20 mouse cellular contexts compared by ENCODE assay signal in the genomic region with DNA sequence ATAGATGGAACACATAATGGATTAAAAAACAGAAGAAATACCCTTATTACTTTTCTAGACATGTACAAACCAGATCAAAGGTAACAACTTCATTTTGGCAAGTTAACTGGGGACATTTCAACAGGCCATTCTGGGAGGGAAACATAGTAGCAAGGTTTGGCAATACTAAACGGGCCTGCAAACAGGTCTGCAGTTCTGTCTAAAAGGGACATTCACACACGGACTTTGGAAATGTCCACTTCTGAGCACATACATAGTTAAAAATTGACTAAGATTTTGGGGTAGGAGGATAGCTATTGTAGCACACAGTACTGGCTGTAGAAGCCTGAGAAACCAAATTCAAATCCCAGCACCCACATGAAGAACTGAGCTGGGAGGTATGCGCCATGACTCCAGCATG. TPM values are rescaled to one million over a fixed set of nuclear protein-coding genes. Genes with fewer than 3 reads are reported as not detected.
DNase-seq lines count a peak whose midpoint lies in the region; ATAC-seq and TF ChIP-seq lines count a peak whose summit lies in the region.
"Had no signal": no experiment of that assay in that cellular context is flagged by ENCODE, and none has a peak within 500 bp of the region (broad histone marks: within the 10 kb centered on the region; RNA-seq: fewer than 3 reads in every experiment).

No protein-coding gene starts in this region.

- H3K4me3 ChIP-seq in kidney, adult 2 months (ENCODE audit: insufficient read depth, low read depth, low read length) = no peak overlapping the region
- no peak overlapping the region for H3K4me3 ChIP-seq in liver, embryonic 12.5 days
- H3K4me3 ChIP-seq in liver, embryonic 11.5 days (ENCODE audit: low read depth, low read length) = no peak overlapping the region
- no peak overlapping the region for H3K4me3 ChIP-seq in liver, postnatal 0 days (ENCODE audit: low read depth, low read length)
- H3K4me3 ChIP-seq in kidney, embryonic 14.5 days (ENCODE audit: low read length) = no peak overlapping the region
- H3K4me3 ChIP-seq: embryonic facial prominence, embryonic 13.5 days; forebrain, embryonic 12.5 days; heart, embryonic 13.5 days; hindbrain, embryonic 15.5 days had no signal

- no peak overlapping the region for H3K27ac ChIP-seq in kidney, adult 2 months (ENCODE audit: insufficient read depth, low read depth, low read length)
- H3K27ac ChIP-seq in liver, embryonic 12.5 days = 0 out of 2 replicates have a peak overlapping the region, but pooled peaks have one; percentile 45
- no peak overlapping the region for H3K27ac ChIP-seq in liver, embryonic 11.5 days (ENCODE audit: low read depth, low read length)
- H3K27ac ChIP-seq in liver, postnatal 0 days (ENCODE audit: low read depth) = peak overlapping the region; percentile 70
- H3K27ac ChIP-seq in kidney, embryonic 14.5 days (ENCODE audit: low read depth, low read length) = no peak overlapping the region
- H3K27ac ChIP-seq: embryonic facial prominence, embryonic 13.5 days; forebrain, embryonic 12.5 days; heart, embryonic 13.5 days; hindbrain, embryonic 15.5 days had no signal

- no peak overlapping the region for H3K4me2 ChIP-seq in liver, embryonic 12.5 days
- H3K4me2 ChIP-seq in liver, embryonic 11.5 days = no peak overlapping the region
- peak overlapping the region; percentile 35; the same call in 1 of the 2 replicates for H3K4me2 ChIP-seq in liver, postnatal 0 days (ENCODE audit: low read depth, low read length)
- H3K4me2 ChIP-seq in kidney, embryonic 14.5 days (replicated peaks; ENCODE audit: low read depth, low read length) = no peak overlapping the region
- H3K4me2 ChIP-seq: embryonic facial prominence, embryonic 13.5 days; forebrain, embryonic 12.5 days; heart, embryonic 13.5 days; hindbrain, embryonic 15.5 days had no signal

- ATAC-seq in liver, embryonic 12.5 days = peak; percentile 49; the same call in 1 of the 2 replicates
- ATAC-seq in liver, embryonic 11.5 days (replicated peaks; ENCODE audit: low FRiP score) = no peak; the same call in 1 of the 2 replicates
- ATAC-seq in liver, postnatal 0 days = peak; percentile 95
- no peak for ATAC-seq in kidney, embryonic 14.5 days (ENCODE audit: low FRiP score, low TSS enrichment)
- ATAC-seq: CD4-positive, CD25-positive, alpha-beta regulatory T cell, adult 4 months had no signal

- H3K9ac ChIP-seq in liver, embryonic 12.5 days = no peak overlapping the region
- no peak overlapping the region for H3K9ac ChIP-seq in liver, embryonic 11.5 days (ENCODE audit: low read depth, low read length)
- H3K9ac ChIP-seq in liver, postnatal 0 days (replicated peaks) = no peak overlapping the region; the same call in 1 of the 2 replicates
- no peak overlapping the region for H3K9ac ChIP-seq in kidney, embryonic 14.5 days (ENCODE audit: low read depth, low read length)
- H3K9ac ChIP-seq: embryonic facial prominence, embryonic 13.5 days; forebrain, embryonic 12.5 days; forebrain, postnatal 0 days; heart, embryonic 13.5 days; hindbrain, embryonic 15.5 days had no signal

- H3K36me3 ChIP-seq in kidney, adult 2 months (ENCODE audit: control insufficient read depth, insufficient read depth, low read length) = peaks cover 2% of the 10 kb centered on the region; the same call in 1 of the 2 replicates
- peaks cover 40% of the 10 kb centered on the region for H3K36me3 ChIP-seq in liver, embryonic 12.5 days
- no peaks in the 10 kb centered on the region; the same call in 1 of the 2 replicates for H3K36me3 ChIP-seq in liver, embryonic 11.5 days (ENCODE audit: control insufficient read depth, insufficient read depth, low read length)
- peaks cover 33% of the 10 kb centered on the region for H3K36me3 ChIP-seq in liver, postnatal 0 days (replicated peaks; ENCODE audit: insufficient read depth, low read length)
- peaks cover 3% of the 10 kb centered on the region; the same call in 1 of the 2 replicates for H3K36me3 ChIP-seq in kidney, embryonic 14.5 days (ENCODE audit: control insufficient read depth, insufficient read depth, low read length)
- H3K36me3 ChIP-seq: forebrain, embryonic 12.5 days; hindbrain, embryonic 15.5 days had no signal

- 69% methylated on average over 3 of the region's 3 CpGs for WGBS in kidney, adult 2 months
- 77% methylated on average over 3 of the region's 3 CpGs for WGBS in liver, embryonic 12.5 days (ENCODE audit: insufficient replicate concordance)
- 80% methylated on average over 3 of the region's 3 CpGs for WGBS in liver, embryonic 11.5 days
- WGBS in liver, postnatal 0 days (ENCODE audit: insufficient replicate concordance) = 66% methylated on average over 3 of the region's 3 CpGs
- WGBS in kidney, embryonic 14.5 days = 89% methylated on average over 3 of the region's 3 CpGs

- H3K4me1 ChIP-seq in kidney, adult 2 months (ENCODE audit: control insufficient read depth, insufficient read depth, low read length) = peaks cover 4% of the 10 kb centered on the region; the same call in 1 of the 2 replicates
- peaks cover 20% of the 10 kb centered on the region for H3K4me1 ChIP-seq in liver, embryonic 12.5 days
- peaks cover 9% of the 10 kb centered on the region; the same call in 1 of the 2 replicates for H3K4me1 ChIP-seq in liver, embryonic 11.5 days (replicated peaks; ENCODE audit: control insufficient read depth, insufficient read depth, low read length)
- peaks cover 12% of the 10 kb centered on the region; the same call in 1 of the 2 replicates for H3K4me1 ChIP-seq in liver, postnatal 0 days (ENCODE audit: insufficient read depth)
- H3K4me1 ChIP-seq in kidney, embryonic 14.5 days (ENCODE audit: control insufficient read depth, insufficient read depth, low read length) = 0 out of 2 replicates have a peak, but pooled peaks cover 2% of the 10 kb centered on the region
- H3K4me1 ChIP-seq: embryonic facial prominence, embryonic 13.5 days; heart, embryonic 13.5 days had no signal

- TF ChIP-seq CTCF in kidney, adult 2 months (conservative IDR thresholded peaks at IDR 0.05; ENCODE audit: insufficient read depth, insufficient read length, low read depth, low read length) = no peak
- TF ChIP-seq CTCF in liver, postnatal 0 days (IDR thresholded peaks at IDR 0.05; ENCODE audit: low read depth) = no peak

- TF ChIP-seq EP300 in liver, postnatal 0 days (IDR thresholded peaks at IDR 0.05; ENCODE audit: low read depth) = peak; percentile 77

- peak; percentile 12 for DNase-seq in kidney, adult 2 months
- no peak for DNase-seq in kidney, adult 18-20 months
- no peak for DNase-seq in liver, embryonic 11.5 days (ENCODE audit: low spot score)
- DNase-seq in liver, postnatal 0 days = no peak
- no peak for DNase-seq in urinary bladder, postnatal 36 days (ENCODE audit: low spot score in 2 of 2)
- DNase-seq: adrenal gland, postnatal 10 days; B cell, adult 2 months; cerebellum, adult 11-12 months; cerebellum, adult 9-10 months; cerebellum, postnatal 25 days; gastrocnemius, postnatal 25 days; heart, postnatal 36 days had no signal

- no peaks in the 10 kb centered on the region for H3K9me3 ChIP-seq in liver, embryonic 12.5 days (replicated peaks)
- H3K9me3 ChIP-seq in liver, embryonic 11.5 days (ENCODE audit: control insufficient read depth, low read length) = no peaks in the 10 kb centered on the region
- H3K9me3 ChIP-seq in liver, postnatal 0 days (ENCODE audit: low read length) = no peaks in the 10 kb centered on the region
- H3K9me3 ChIP-seq in kidney, embryonic 14.5 days (ENCODE audit: control insufficient read depth, low read length) = no peaks in the 10 kb centered on the region
- H3K9me3 ChIP-seq: embryonic facial prominence, embryonic 13.5 days; forebrain, embryonic 12.5 days; heart, embryonic 13.5 days; hindbrain, embryonic 15.5 days had no signal

- TF ChIP-seq POLR2A in kidney, adult 2 months (IDR thresholded peaks at IDR 0.05; ENCODE audit: low read depth, low read length) = no peak

- H3K27me3 ChIP-seq in kidney, adult 2 months (replicated peaks; ENCODE audit: control insufficient read depth, insufficient read depth, low read length) = no peaks in the 10 kb centered on the region
- H3K27me3 ChIP-seq in liver, embryonic 12.5 days (replicated peaks) = no peaks in the 10 kb centered on the region
- H3K27me3 ChIP-seq in liver, embryonic 11.5 days (replicated peaks; ENCODE audit: control insufficient read depth, insufficient read depth, low read length) = no peaks in the 10 kb centered on the region
- H3K27me3 ChIP-seq in liver, postnatal 0 days (ENCODE audit: insufficient read depth, low read length) = no peaks in the 10 kb centered on the region
- no peaks in the 10 kb centered on the region for H3K27me3 ChIP-seq in kidney, embryonic 14.5 days (ENCODE audit: control insufficient read depth, insufficient read depth, low read length)
- H3K27me3 ChIP-seq: embryonic facial prominence, embryonic 13.5 days; forebrain, embryonic 12.5 days; heart, embryonic 13.5 days; hindbrain, embryonic 15.5 days had no signal

RNA-seq across cellular contexts. Expression of a gene that starts 34.6 kb away (rescaled TPM):
- 10.0 and 13.6 TPM in 2 replicates for polyA plus RNA-seq in kidney, adult 2 months (2012; rRNA removed)
- 17.4 and 18.0 TPM in 2 replicates for polyA plus RNA-seq in liver, embryonic 12.5 days (2016; fragmentation: Nextera tagmentation; extraction: Ambion mirVana)
- 20.5 and 20.6 TPM in 2 replicates for polyA plus RNA-seq in liver, embryonic 11.5 days (2014; fragmentation: Nextera tagmentation; extraction: Ambion mirVana)
- polyA plus RNA-seq in liver, postnatal 0 days (2015; fragmentation: Nextera tagmentation; extraction: Ambion mirVana) = 20.3 and 20.9 TPM in 2 replicates
- 13.2 and 18.8 TPM in 2 replicates for polyA plus RNA-seq in kidney, embryonic 14.5 days (2014; fragmentation: Nextera tagmentation; extraction: Ambion mirVana)

Comparison
In these comparisons a context has a peak if more than half of its experiments do, and no peak if none do; other contexts are left out.
1. H3K27ac ChIP-seq: peak in liver, embryonic 12.5 days (single experiment) and liver, postnatal 0 days (single experiment); none in kidney, adult 2 months (single experiment), liver, embryonic 11.5 days (single experiment) and kidney, embryonic 14.5 days (single experiment).
2. ATAC-seq: peak in liver, embryonic 12.5 days (single experiment) and liver, postnatal 0 days (single experiment); none in liver, embryonic 11.5 days (single experiment) and kidney, embryonic 14.5 days (single experiment).